Mouse (Mus musculus) midbrain, embryonic 14.5 days (tissue): ENCODE data around the gene Neurod1. TPM values are rescaled to one million over a fixed set of nuclear protein-coding genes. Genes with fewer than 3 reads are reported as not detected.

Experiments used
- ATAC-seq: fragments of 200-750 bp; cut with Nextera tagmentation; 2 replicates; pipeline ENCODE4 v1.8.0; 2017; ENCODE audit warnings: moderate number of reproducible peaks, moderate library complexity; ENCODE audit not compliant: low FRiP score, low TSS enrichment
- DNase-seq: peaks from one replicate; pipeline ENCODE4 v3.0.0-alpha.2; 2015
- H3K27ac ChIP-seq: fragments of 300-500 bp; sonication (generic); replicated peaks from 2 replicates; pipeline ENCODE4 v1.5.1; 2014; ENCODE audit warnings: mild to moderate bottlenecking, low read depth, low read length, moderate library complexity
- H3K27me3 ChIP-seq: fragments of 300-500 bp; sonication (generic); 2 replicates; pipeline ENCODE4 v1.6.1; 2014; ENCODE audit warnings: low read length, control low read depth, mixed read lengths; ENCODE audit not compliant: control insufficient read depth, insufficient read depth
- H3K36me3 ChIP-seq: fragments of 300-500 bp; sonication (generic); 2 replicates; pipeline ENCODE4 v1.6.1; 2014; ENCODE audit warnings: low read length, control low read depth; ENCODE audit not compliant: control insufficient read depth, insufficient read depth
- H3K4me1 ChIP-seq: fragments of 300-500 bp; sonication (generic); 2 replicates; pipeline ENCODE4 v1.6.1; 2014; ENCODE audit warnings: mild to moderate bottlenecking, antibody characterized with exemption, low read length, control low read depth; ENCODE audit not compliant: control insufficient read depth, insufficient read depth
- H3K4me2 ChIP-seq: fragments of 300-500 bp; sonication (generic); 2 replicates; pipeline ENCODE4 v1.6.1; 2014; ENCODE audit warnings: mild to moderate bottlenecking, low read length, moderate library complexity
- H3K4me3 ChIP-seq: fragments of 300-500 bp; sonication (generic); replicated peaks from 2 replicates; pipeline ENCODE4 v1.5.1; 2014; ENCODE audit warnings: low read depth, low read length
- H3K9ac ChIP-seq: fragments of 300-500 bp; sonication (generic); replicated peaks from 2 replicates; pipeline ENCODE4 v1.6.1; 2014; ENCODE audit warnings: mild to moderate bottlenecking, low read length, moderate library complexity
- H3K9me3 ChIP-seq: fragments of 300-500 bp; sonication (generic); 2 replicates; pipeline ENCODE4 v1.6.1; 2016; ENCODE audit warnings: low read length, control low read depth, mixed read lengths; ENCODE audit not compliant: control insufficient read depth
- WGBS: fragments of 180-500 bp; shearing (Covaris S2); extraction: QIAGEN DNeasy Blood & Tissue Kit; methylation state at CpG from one replicate; pipeline ENCODE4 v1.1.7; 2014; 5-methylcytosine and 5-hydroxymethylcytosine counted together
- polyA plus RNA-seq: library from polyadenylated mRNA; unstranded; fragments of >200 nt; fragmentation: Nextera tagmentation; extraction: Ambion mirVana; gene quantifications from 2 replicates; pipeline ENCODE4 v1.2.1, GENCODE M21; 2014

Gene Neurod1
- polyA plus RNA-seq, 1 experiment from 2014 or later = 37.0 TPM

DNA sequence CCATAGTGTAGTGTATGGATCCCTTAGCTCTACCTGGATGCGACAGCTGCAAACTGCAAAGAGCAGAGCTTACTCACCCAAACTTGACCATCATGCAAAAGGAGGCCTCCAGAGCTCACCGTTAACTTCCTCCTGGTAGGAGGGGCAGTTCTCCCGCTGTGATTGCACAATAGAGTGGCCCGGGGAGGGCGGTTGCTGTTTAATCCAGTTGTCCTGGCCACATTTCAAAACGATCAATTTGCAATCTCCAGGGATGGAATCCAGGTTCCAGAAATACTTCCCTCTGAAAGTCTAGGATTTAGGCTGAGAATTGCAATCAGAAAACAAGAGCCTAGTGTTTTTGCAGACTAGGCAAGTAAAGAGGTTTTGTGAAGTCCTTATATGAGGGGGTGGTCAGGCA is 26.9 kb downstream of the Neurod1 start:
- Histone ChIP-seq H3K27me3 (peaks cover 12% of the 10 kb centered on the region; the same call in 1 of the 2 replicates), H3K27ac (no peak overlapping the region), H3K9ac (no peak overlapping the region), H3K4me1 (0 out of 2 replicates have a peak, but pooled peaks cover 7% of the 10 kb centered on the region), H3K4me3 (no peak overlapping the region), H3K4me2 (no peak overlapping the region), H3K9me3 (no peaks in the 10 kb centered on the region), H3K36me3 (no peaks in the 10 kb centered on the region)
- 2% methylated on average over 6 of the region's 6 CpGs for WGBS
- DNase-seq (no peak), ATAC-seq (no peak)

DNA sequence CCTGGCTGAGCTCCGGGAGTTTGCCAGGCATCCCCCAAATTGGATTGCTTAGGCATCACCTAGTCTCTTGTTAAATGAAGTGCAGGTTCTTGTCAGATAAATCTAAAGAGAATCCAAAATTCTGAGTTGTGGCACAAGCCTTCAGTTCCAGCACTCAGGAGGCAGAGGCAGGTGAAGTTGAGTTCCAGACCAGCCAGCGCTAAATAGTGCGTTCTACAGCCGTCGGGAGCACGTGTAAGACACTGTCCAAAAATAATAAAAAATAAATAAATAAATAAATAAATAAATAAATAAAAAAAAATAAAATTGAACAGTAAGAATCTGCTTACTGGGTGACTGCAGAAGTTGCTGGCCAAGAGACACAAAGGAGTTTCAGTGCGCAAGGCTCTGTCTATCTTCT is 27.4 kb downstream of the Neurod1 start:
- Histone ChIP-seq H3K9me3 (no peaks in the 10 kb centered on the region), H3K27me3 (peaks cover 12% of the 10 kb centered on the region; the same call in 1 of the 2 replicates), H3K4me2 (peak overlapping the region; percentile 77), H3K9ac (no peak overlapping the region), H3K27ac (no peak overlapping the region), H3K36me3 (no peaks in the 10 kb centered on the region), H3K4me1 (0 out of 2 replicates have a peak, but pooled peaks cover 7% of the 10 kb centered on the region), H3K4me3 (peak overlapping the region; percentile 36)
- no peak for DNase-seq
- WGBS = 13% methylated on average over 7 of the region's 7 CpGs
- ATAC-seq = 0 out of 2 replicates have a peak, but pooled peaks have one; percentile 11

DNA sequence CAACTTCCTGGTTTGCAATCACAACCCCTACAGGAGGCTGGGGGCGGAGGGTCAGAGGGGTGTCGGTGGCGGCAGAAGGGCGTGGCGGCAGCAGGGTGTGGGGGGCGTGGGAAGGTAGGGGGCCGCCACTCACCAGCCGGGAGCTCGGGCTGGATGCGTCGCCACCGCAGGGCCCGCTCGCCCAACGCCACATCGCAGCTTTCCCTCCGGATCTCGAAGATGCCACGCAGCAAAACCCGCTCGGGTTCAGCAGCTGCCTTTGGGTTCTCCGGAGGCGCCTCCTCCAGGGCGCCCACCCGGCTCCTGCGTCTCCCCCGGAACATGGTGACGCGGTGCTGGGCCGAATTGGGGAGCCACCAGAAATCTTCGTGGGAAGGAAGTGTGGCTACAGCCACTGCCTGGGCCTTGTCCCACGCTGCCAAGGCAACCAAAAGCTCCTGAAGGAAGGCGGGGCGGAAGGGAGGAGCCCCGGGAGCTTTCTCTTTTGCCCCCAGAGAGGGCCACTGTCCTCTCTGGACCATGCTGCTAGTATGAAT is 27.9 kb downstream of the Neurod1 start:
- Histone ChIP-seq H3K9ac (peak overlapping the region; percentile 51; the same call in 1 of the 2 replicates), H3K4me1 (0 out of 2 replicates have a peak, but pooled peaks cover 7% of the 10 kb centered on the region), H3K9me3 (no peaks in the 10 kb centered on the region), H3K27ac (no peak overlapping the region), H3K4me2 (peak overlapping the region; percentile 77), H3K27me3 (peaks cover 12% of the 10 kb centered on the region; the same call in 1 of the 2 replicates), H3K36me3 (no peaks in the 10 kb centered on the region), H3K4me3 (peak overlapping the region; percentile 36)
- whole genome bisulfite sequencing = under 1% methylated on average over 35 of the region's 35 CpGs
- ATAC-seq (0 out of 2 replicates have a peak, but pooled peaks have one; percentile 69), DNase-seq (peak; percentile 34)

DNA sequence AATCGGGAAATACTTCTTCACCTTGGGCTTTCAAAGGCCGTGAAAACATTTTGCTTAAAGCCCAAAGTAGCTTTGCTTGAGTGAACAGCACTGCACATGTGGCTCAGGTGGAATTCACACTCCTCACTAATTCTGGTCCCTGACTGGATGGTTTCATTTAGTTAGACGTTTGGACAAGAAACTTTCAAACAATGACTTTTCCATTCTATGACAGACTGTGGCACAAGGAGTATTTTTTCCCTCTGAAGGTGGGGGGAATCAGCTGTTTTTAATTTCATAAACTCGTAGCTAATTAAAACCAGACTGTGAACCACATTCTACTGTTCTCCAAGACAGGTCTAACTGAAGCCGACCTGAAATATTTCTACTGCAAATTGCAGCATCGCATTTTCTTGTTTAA is 28.5 kb downstream of the Neurod1 start:
- H3K36me3 ChIP-seq = no peaks in the 10 kb centered on the region
- DNase-seq (no peak), ATAC-seq (no peak)
- H3K27ac ChIP-seq = no peak overlapping the region
- H3K4me3 ChIP-seq = no peak overlapping the region
- no peaks in the 10 kb centered on the region for H3K9me3 ChIP-seq
- H3K9ac ChIP-seq = no peak overlapping the region
- 0 out of 2 replicates have a peak, but pooled peaks cover 7% of the 10 kb centered on the region for H3K4me1 ChIP-seq
- peaks cover 12% of the 10 kb centered on the region; the same call in 1 of the 2 replicates for H3K27me3 ChIP-seq
- WGBS = 31% methylated on average over 6 of the region's 6 CpGs
- peak overlapping the region; percentile 77; the same call in 1 of the 2 replicates for H3K4me2 ChIP-seq

DNA sequence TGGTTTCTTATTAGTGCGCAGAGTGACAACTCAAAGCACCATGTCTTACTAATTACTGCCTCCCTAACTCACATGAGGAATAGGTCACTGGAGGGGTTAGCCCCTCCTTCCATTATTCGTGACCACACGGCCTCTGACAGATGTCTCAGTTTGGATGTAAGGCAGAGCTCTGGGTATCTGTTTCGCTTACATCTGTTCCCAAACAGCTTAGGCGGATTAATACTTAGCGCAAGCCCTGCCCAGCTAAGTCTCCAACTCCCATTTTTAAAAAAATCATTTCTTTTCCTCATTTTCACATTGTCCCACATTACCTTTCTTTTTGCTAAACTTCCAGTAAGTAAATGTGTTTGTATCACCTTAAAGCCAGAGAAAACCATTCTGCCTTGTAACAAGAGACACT is 34.9 kb downstream of the Neurod1 start:
- no peak overlapping the region for H3K9ac ChIP-seq
- ATAC-seq (no peak; the same call in 1 of the 2 replicates), DNase-seq (peak; percentile 25)
- H3K36me3 ChIP-seq = no peaks in the 10 kb centered on the region
- H3K27me3 ChIP-seq = no peaks in the 10 kb centered on the region
- no peaks in the 10 kb centered on the region for H3K4me1 ChIP-seq
- H3K4me3 ChIP-seq = no peak overlapping the region
- H3K27ac ChIP-seq = no peak overlapping the region
- H3K4me2 ChIP-seq = no peak overlapping the region
- no peaks in the 10 kb centered on the region for H3K9me3 ChIP-seq
- WGBS = 18% methylated on average over 6 of the region's 6 CpGs

DNA sequence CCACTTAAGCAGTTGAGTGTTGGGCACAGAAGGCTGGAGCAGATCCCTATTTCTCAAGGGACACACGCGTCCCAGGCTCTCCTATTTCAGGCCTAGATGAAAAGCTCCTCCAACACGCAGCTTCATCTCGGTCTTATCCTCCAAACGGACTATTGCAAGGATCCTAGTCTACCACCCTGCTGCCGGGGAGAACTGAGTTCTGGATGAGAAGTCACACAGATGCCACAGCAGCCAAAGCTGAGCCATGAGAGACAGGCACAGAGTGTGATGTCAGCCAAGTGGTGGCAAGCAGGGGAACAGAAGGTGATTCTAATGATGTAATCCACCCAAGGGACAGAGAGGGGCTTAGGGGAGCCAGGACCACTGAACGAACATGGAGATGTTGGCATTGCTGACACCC is 42.0 kb downstream of the Neurod1 start:
- Histone ChIP-seq H3K4me3 (no peak overlapping the region), H3K9ac (no peak overlapping the region), H3K36me3 (no peaks in the 10 kb centered on the region), H3K27ac (no peak overlapping the region), H3K27me3 (no peaks in the 10 kb centered on the region), H3K4me2 (no peak overlapping the region), H3K9me3 (no peaks in the 10 kb centered on the region), H3K4me1 (0 out of 2 replicates have a peak, but pooled peaks cover 3% of the 10 kb centered on the region)
- DNase-seq (no peak), ATAC-seq (no peak)
- 80% methylated on average over 7 of the region's 7 CpGs for WGBS

DNA sequence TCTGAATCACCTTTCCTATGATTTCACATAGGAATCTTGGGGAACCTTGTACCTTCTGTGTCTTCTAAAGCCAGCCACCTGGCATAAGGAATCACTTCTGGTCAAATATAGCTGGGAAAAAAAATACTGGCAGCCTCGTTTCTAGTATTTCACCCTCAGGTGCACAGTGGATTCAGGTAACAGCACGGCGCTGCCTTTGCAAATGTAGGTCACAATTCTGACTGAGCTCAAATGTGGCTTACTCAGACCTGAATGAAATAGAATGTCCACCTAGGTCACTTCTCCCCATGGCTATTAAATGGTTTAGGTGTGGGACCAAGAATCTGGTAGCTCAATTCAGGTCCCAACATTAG is 45.7 kb downstream of the Neurod1 start:
- Histone ChIP-seq H3K4me1 (0 out of 2 replicates have a peak, but pooled peaks cover 3% of the 10 kb centered on the region), H3K4me3 (no peak overlapping the region), H3K27ac (no peak overlapping the region), H3K4me2 (no peak overlapping the region), H3K36me3 (no peaks in the 10 kb centered on the region), H3K9ac (no peak overlapping the region), H3K9me3 (no peaks in the 10 kb centered on the region), H3K27me3 (no peaks in the 10 kb centered on the region)
- ATAC-seq (no peak), DNase-seq (no peak)
- 91% methylated on average over 3 of the region's 3 CpGs for WGBS

DNA sequence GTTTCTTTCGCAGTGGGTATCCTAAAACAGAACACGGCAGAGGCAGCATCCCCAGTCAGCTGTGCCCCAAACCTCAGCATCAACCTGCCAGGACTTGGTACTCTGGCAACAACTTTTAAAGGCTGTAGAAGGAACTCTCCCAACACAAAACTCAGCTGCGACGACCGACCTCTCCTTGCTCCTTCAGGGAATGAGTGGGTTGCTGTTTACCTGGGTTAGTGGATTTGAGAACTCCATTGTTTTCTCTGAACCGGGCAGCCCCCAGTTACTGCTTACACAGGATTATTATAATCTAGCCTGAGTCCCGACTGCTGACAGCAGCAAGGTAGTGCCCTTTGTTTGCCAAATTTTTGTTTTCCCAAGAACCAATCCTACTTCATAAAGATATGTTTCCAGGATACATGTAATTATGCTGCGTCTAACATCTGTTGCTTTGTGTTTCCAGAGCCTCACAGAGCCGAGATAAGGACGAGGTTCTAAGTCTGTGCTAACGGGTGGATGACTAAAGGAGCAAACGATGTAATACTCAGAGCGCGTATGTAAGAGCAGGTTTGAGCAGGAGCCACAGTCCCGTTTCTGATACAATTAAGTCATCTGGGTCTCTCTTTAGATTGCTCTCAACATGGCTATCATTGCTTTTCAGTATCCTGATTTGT is 46.2 kb downstream of the Neurod1 start:
- no peak for ATAC-seq
- no peak overlapping the region for H3K4me3 ChIP-seq
- H3K36me3 ChIP-seq = no peaks in the 10 kb centered on the region
- no peak overlapping the region for H3K4me2 ChIP-seq
- no peak for DNase-seq
- H3K9ac ChIP-seq = no peak overlapping the region
- H3K27ac ChIP-seq = no peak overlapping the region
- no peaks in the 10 kb centered on the region for H3K9me3 ChIP-seq
- 54% methylated on average over 15 of the region's 15 CpGs for WGBS
- no peaks in the 10 kb centered on the region for H3K27me3 ChIP-seq
- H3K4me1 ChIP-seq = 0 out of 2 replicates have a peak, but pooled peaks cover 3% of the 10 kb centered on the region
